Mouse (Mus musculus) left cerebral cortex, adult 18-20 months (tissue): ENCODE measurements around the gene Paqr9. TPM values are rescaled to one million over a fixed set of nuclear protein-coding genes. Genes with fewer than 3 reads are reported as not detected.

Source experiments
- DNase-seq, 2 experiments: peaks; one replicate each; pipeline ENCODE4 v3.0.0; 2021 to 2022; ENCODE audit warnings: low spot score in 2 of 2, mixed read lengths in 1 of 2
- total RNA-seq, 2 experiments: library from RNA; stranded (reverse); gene quantifications; 2 replicates each; pipeline ENCODE4 v1.2.3; 2021

Gene Paqr9
- total RNA-seq, 2 experiments from 2014 or later: 31.8 to 32.1 TPM

DNA sequence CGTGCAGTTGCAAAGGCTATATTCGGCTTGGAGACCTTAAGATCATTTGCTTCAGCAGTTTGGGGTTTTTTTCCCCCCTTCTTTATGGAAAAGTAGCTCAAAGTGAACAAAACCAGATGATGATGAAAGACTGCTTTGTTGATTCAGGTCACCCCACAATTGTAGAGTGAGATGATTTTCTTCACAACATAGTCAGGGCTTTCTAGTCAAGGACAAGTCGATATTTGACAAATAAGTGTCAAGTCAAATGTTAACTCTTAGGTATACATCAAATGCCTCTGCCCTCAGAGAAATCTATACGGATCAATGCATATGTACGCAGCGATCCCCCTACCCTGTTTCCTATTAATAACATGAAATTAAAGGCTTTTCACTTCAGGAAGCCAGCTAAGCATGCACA, 17.0 kb upstream of the Paqr9 start:
- DNase-seq: no peak

- no peak for DNase-seq
Observed at GRCm38 (mm10) chr9:95544598-95544997, 14.9 kb upstream of the Paqr9 start.

DNA sequence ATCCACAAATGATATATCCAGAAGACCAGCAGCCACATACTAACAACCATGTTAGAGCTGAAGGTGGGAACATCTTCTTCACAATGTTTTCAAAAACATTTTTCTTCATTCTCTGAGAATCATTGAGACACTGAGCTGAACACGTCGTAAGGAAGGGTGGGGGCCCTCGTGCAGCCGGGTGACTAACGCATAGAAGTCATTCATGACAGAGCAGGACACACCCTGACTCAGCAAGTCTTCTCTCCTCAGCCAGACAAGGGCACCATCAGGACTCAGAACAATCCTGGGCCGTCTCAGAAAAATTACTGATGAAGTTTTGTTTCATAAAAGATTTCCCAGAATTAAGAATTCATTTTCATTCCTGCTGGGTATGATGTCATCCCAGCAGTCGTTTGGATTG, 12.8 kb upstream of the Paqr9 start:
- DNase-seq: no peak

GRCm38 (mm10) chr9:95549626-95550411, 9.6 kb upstream of the Paqr9 start:
- no peak for DNase-seq

GRCm38 (mm10) chr9:95550856-95551774, 8.3 kb upstream of the Paqr9 start:
- no peak for DNase-seq

DNA sequence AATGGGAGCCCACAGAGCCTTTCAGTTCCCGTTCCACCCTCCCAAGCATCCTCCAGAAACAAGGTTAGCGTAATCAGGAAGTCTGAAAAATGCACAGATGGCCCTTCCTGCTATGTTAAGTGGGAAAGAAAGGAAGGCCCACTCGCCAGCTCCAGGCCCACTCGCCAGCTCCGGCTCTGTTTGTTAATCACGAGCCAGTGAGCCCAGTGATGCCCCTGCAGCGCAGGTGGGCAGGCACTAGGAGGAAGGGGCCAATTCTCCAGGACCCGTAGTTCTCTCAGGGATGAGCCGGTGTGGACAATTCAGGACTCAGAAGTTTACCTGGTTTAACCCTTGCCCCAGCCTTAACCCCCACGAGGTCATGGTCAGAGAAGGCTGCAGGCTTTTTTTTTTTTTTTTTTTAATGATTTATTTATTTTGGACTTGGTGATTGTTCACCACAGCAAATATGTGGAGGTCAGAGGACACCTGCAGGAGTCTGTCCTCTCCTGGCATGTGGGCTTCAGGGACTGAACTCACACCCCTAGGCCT, 7.2 kb upstream of the Paqr9 start:
- peak; percentile 38 to 64 for DNase-seq

DNA sequence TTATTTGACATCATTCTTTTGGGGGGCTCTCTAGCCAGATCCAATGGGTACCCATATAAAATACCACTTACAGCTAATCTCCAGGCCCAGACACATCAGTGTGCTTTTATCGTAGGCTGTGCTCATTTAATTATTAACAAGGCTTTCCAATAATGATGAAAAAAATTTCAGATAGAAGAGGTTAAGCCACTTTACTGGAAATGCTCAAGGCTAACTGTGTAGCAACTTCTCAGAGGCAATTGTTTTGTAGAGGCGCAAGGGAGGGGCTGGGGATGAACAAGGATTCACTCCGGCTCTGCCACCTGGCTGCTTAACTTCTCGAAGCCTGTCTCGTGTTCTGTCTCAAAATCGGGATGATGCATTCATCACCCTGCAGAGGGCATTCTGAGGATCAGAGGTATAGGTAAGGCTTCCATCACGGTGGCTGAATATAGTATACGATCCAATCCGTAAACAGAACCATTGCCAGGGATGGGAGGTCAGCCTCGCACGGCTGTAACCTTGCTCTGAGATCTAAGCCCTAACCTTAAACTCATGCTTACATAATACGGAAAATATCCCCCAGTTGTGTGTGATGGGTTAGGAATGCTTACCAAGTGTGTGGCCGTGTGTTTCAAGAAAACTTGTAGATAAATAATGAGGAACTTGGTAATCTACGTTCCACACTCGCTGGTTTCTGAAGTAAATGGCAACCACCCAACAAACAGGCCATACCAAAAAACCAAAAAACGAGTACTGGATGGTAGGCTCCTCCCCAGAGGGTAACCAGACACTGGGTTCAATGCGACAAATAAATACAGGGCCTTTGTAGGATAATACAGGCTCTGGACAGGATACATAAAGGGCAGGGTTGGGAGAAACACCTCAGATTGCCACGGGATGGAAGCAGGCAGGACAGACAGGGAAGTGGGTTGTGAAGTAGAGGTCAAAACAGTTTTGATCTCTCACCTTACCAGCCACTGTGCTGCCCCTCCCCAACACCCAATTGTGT, 4.9 kb upstream of the Paqr9 start:
- DNase-seq: no peak

DNA sequence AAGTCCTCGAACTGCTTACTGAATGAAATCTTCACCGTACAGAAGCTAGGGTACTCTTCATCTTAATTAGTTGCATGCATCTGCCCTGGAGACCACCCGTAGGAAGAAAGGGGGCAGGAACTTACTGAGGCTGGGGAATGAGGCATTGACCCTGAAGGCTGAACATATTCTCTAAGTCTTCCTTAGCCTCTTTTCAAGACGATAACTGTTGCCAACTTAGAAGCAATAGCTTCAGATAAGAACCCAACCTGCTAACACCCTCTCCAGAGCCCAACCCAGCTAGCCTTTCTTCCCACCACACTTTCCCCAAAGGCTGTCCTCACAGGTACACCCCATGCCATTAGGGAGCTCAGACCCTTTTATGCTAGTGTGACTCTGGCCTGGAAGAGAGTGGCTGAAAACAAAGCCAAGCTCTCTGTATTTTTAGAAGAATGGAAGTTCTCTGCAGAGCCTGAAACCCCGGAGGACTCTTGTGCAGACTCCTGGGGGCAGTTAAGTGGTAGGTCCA, 4.2 kb upstream of the Paqr9 start:
- no peak for DNase-seq

DNA sequence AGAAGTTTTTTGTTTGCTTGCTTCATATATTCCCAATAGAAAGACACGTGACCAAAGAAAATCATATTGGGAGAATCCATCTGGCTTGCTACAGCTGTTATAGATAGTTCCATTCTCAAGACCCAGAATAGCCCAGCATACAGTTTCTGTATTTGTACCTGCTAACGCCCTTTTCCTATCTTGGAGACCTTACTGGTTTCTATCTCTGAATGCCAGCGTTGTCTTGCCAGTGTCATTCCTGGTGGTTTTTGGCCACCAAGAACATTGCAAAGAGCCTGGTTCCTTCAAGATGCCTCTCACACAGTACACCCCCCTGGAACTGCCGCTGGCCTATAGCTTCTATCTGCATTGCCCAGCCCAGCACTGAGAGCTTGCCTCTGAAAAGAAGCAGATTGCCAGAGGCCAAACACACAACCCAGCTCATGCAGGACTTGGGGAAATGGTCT, 3.4 kb upstream of the Paqr9 start:
- DNase-seq: no peak

DNA sequence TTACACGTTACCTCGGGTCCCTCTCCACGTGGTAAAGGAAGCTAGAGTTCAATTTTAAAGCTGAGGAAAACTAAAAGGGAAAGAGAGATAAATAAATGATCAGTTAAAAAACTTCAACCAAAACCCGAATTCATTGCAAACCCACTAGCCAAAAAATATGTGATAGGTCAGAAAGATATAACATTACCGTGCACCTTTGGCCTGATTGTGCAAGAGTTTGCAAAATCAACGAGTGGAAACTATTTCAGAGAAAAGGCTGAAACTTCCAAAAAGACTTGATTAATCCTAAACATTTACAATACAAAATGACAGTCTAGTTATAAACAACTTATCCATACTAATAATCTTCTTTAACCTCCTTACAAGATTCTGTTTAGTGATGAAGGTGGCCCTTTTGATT, 1.7 kb upstream of the Paqr9 start:
- DNase-seq: no peak

- peak in 1 of 2 experiments; percentile 23 for DNase-seq
Observed at GRCm38 (mm10) chr9:95558726-95559058, 765 bp upstream of the Paqr9 start.

GRCm38 (mm10) chr9:95559936-95560735, 679 bp downstream of the Paqr9 start:
- DNase-seq: peak; percentile 42 to 65

DNA sequence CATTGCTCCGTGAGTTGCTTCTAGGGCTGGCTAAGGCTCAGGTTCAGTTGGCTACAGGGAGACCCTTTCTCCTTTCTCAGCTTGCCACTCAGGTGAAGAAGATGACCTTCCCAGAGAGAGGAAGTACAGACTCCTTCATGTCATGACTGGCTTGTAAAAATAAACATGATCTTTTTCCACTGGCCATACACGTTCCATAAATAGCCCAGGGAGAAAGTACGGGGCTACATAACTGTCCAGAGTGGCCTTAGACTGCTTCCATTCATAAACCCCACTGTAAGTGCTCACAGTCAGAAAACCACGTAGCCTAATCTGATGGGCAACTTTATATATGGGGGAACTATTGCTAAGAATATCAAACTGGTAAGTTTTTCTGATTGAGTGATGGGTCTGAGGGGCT, 4.6 kb downstream of the Paqr9 start:
- DNase-seq: no peak

- no peak for DNase-seq
Observed at GRCm38 (mm10) chr9:95566394-95566793, 6.9 kb downstream of the Paqr9 start.

- no peak for DNase-seq
Observed at GRCm38 (mm10) chr9:95566931-95567330, 7.5 kb downstream of the Paqr9 start.

DNA sequence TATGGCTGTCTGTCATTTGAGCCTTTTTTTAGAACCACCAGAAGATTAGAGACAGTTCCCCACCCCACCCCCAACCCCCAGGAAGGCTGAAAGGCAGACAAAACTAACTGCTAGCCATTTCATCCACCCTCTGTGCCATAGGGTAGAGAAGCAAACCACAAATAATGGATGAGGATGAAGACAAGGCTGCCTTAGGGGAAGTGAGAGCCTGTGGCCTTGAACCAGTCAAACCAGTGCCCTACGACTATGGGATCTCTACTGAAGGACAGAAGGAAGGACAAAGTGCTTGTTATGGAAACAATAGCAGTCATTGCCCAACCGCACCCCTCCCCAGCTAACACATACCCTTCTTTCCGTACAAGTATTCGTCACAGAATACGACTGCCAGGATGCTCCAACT, 9.8 kb downstream of the Paqr9 start:
- DNase-seq: no peak

DNA sequence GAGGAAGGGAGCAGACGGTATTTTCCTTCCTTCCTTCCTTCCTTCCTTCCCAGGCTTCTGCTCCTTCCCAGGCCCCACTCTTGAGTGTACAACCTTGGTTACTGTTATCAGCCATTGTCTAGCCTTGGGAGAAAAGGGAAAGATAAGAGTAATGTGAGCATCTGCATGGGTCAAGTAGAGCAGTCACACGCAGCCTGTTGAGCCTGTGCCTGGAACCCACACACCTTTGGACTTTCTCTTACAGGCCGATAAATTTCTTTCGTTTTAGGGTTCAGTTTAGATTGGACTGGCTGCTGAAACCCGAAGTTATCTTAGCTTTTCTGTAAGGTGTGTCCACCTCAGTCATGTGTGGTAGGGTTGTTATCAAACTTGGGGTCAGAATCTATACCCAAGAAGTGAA, 10.5 kb downstream of the Paqr9 start:
- no peak for DNase-seq

- no peak for DNase-seq
Observed at GRCm38 (mm10) chr9:95570604-95571003, 11.1 kb downstream of the Paqr9 start.

GRCm38 (mm10) chr9:95571494-95571893, 12.0 kb downstream of the Paqr9 start:
- no peak for DNase-seq

- DNase-seq: no peak
Observed at GRCm38 (mm10) chr9:95572558-95572957, 13.1 kb downstream of the Paqr9 start.
